Mouse (Mus musculus): Measurements from ENCODE around the gene A830018L16Rik.
"Not testable (repeated sequence)": the region's sequence is repeated elsewhere in the genome, so short reads cannot be mapped to it uniquely, and the experiment has no call there.

A830018L16Rik gene

GRCm38 (mm10) chr1:11996297-11996878 lies 582.5 kb downstream of the A830018L16Rik start:
- DNase-seq (ENCODE audit: low read depth, low spot score): no peak

GRCm38 (mm10) chr1:11997574-11997973 lies 583.7 kb downstream of the A830018L16Rik start:
- DNase-seq (ENCODE audit: low read depth, low spot score): no peak

- DNase-seq (ENCODE audit: low read depth, low spot score): no peak
Measured at GRCm38 (mm10) chr1:12000557-12000956, 586.7 kb downstream of the A830018L16Rik start.

GRCm38 (mm10) chr1:12008789-12009550 lies 595.1 kb downstream of the A830018L16Rik start:
- no peak for DNase-seq (ENCODE audit: low read depth, low spot score)

GRCm38 (mm10) chr1:12009551-12009846 lies 595.6 kb downstream of the A830018L16Rik start:
- no peak for DNase-seq (ENCODE audit: low read depth, low spot score)

GRCm38 (mm10) chr1:12010607-12011006 lies 596.7 kb downstream of the A830018L16Rik start:
- no peak for DNase-seq (ENCODE audit: low read depth, low spot score)

- DNase-seq (ENCODE audit: low read depth, low spot score): not testable (repeated sequence)
Measured at GRCm38 (mm10) chr1:12020646-12021045, 606.7 kb downstream of the A830018L16Rik start.
